Mouse (Mus musculus): ENCODE data around the gene Pla2g3.

GRCm38 (mm10) chr11:3529476-3530252, 41.6 kb downstream of the Pla2g3 start:
- TF ChIP-seq NRF1 (IDR thresholded peaks at IDR 0.05; ENCODE audit: low read depth, low read length) (no peak), POLR2A (IDR thresholded peaks at IDR 0.05; ENCODE audit: low read depth, low read length) (no peak), EP300 (IDR thresholded peaks at IDR 0.05; ENCODE audit: low read length) (no peak)
